Mouse (Mus musculus) liver, embryonic 16.5 days (tissue): ENCODE results near the gene Ap2a1. TPM values are rescaled to one million over a fixed set of nuclear protein-coding genes. Genes with fewer than 3 reads are reported as not detected.

Experiments
- ATAC-seq: fragments of 200-750 bp; cut with Nextera tagmentation; 2 replicates; pipeline ENCODE4 v1.8.0; 2017; ENCODE audit warnings: low read depth, mild to moderate bottlenecking, moderate number of reproducible peaks, moderate library complexity
- H3K27ac ChIP-seq: fragments of 300-500 bp; sonication (generic); 2 replicates; pipeline ENCODE4 v1.5.1; 2014; ENCODE audit warnings: mild to moderate bottlenecking, low read length
- H3K27me3 ChIP-seq: fragments of 300-500 bp; sonication (generic); 2 replicates; pipeline ENCODE4 v1.6.1; 2014; ENCODE audit warnings: low read depth, low read length, mixed read lengths; ENCODE audit not compliant: control insufficient read depth, insufficient read depth
- H3K36me3 ChIP-seq: fragments of 300-500 bp; sonication (generic); 2 replicates; pipeline ENCODE4 v1.6.1; 2014; ENCODE audit warnings: mild to moderate bottlenecking; ENCODE audit not compliant: control insufficient read depth, insufficient read depth
- H3K4me1 ChIP-seq: fragments of 300-500 bp; sonication (generic); 2 replicates; pipeline ENCODE4 v1.6.1; 2014; ENCODE audit warnings: low read depth, low read length, mixed read lengths; ENCODE audit not compliant: control insufficient read depth
- H3K4me2 ChIP-seq: fragments of 300-500 bp; sonication (generic); 2 replicates; pipeline ENCODE4 v1.6.1; 2014; ENCODE audit warnings: low read depth, low read length, mixed read lengths
- H3K4me3 ChIP-seq: fragments of 300-500 bp; sonication (generic); 2 replicates; pipeline ENCODE4 v1.5.1; 2014; ENCODE audit warnings: low read depth, mild to moderate bottlenecking, low read length
- H3K9ac ChIP-seq: fragments of 300-500 bp; sonication (generic); 2 replicates; pipeline ENCODE4 v1.6.1; 2014; ENCODE audit warnings: low read depth, low read length
- H3K9me3 ChIP-seq: fragments of 300-500 bp; sonication (generic); replicated peaks from 2 replicates; pipeline ENCODE4 v1.6.1; 2016; ENCODE audit warnings: low read length; ENCODE audit not compliant: control insufficient read depth
- WGBS: fragments of 180-500 bp; shearing (Covaris S2); extraction: QIAGEN DNeasy Blood & Tissue Kit; methylation state at CpG from one replicate; pipeline ENCODE4 v1.1.7; 2014; ENCODE audit not compliant: insufficient replicate concordance; 5-methylcytosine and 5-hydroxymethylcytosine counted together
- polyA plus RNA-seq: library from polyadenylated mRNA; unstranded; fragments of >200 nt; fragmentation: Nextera tagmentation; extraction: Ambion mirVana; gene quantifications from 2 replicates; pipeline ENCODE4 v1.2.1, GENCODE M21; 2015

The Ap2a1 gene
- polyA plus RNA-seq, 1 experiment from 2014 or later = 63.7 TPM

- no peak overlapping the region for H3K4me2 ChIP-seq
- H3K9me3 ChIP-seq = no peaks in the 10 kb centered on the region
- H3K4me3 ChIP-seq = no peak overlapping the region
- H3K27me3 ChIP-seq = no peaks in the 10 kb centered on the region
- 55% methylated on average over 7 of the region's 7 CpGs for WGBS
- H3K36me3 ChIP-seq = no peaks in the 10 kb centered on the region
- H3K4me1 ChIP-seq = peaks cover 8% of the 10 kb centered on the region
- ATAC-seq = no peak
- H3K9ac ChIP-seq = no peak overlapping the region
- no peak overlapping the region for H3K27ac ChIP-seq
These were observed 36.7 kb upstream of the Ap2a1 start for GRCm38 (mm10) chr7:44965975-44966374.

GRCm38 (mm10) chr7:44964990-44965389 is 35.7 kb upstream of the Ap2a1 start:
- no peaks in the 10 kb centered on the region for H3K36me3 ChIP-seq
- H3K4me1 ChIP-seq = no peaks in the 10 kb centered on the region; the same call in 1 of the 2 replicates
- H3K4me2 ChIP-seq = no peak overlapping the region
- H3K27ac ChIP-seq = no peak overlapping the region
- 79% methylated on average over 13 of the region's 13 CpGs for WGBS
- no peak overlapping the region for H3K9ac ChIP-seq
- H3K4me3 ChIP-seq = no peak overlapping the region
- no peaks in the 10 kb centered on the region for H3K9me3 ChIP-seq
- ATAC-seq = no peak
- no peaks in the 10 kb centered on the region for H3K27me3 ChIP-seq

- Histone ChIP-seq H3K27me3 (peaks cover 2% of the 10 kb centered on the region; the same call in 1 of the 2 replicates), H3K9ac (no peak overlapping the region), H3K4me1 (no peaks in the 10 kb centered on the region; the same call in 1 of the 2 replicates), H3K27ac (no peak overlapping the region), H3K4me3 (no peak overlapping the region), H3K9me3 (no peaks in the 10 kb centered on the region), H3K36me3 (no peaks in the 10 kb centered on the region), H3K4me2 (no peak overlapping the region)
- no peak for ATAC-seq
- 52% methylated on average over 5 of the region's 5 CpGs for WGBS
These were observed 33.5 kb upstream of the Ap2a1 start for GRCm38 (mm10) chr7:44962831-44963230.

GRCm38 (mm10) chr7:44962337-44962736 is 33.0 kb upstream of the Ap2a1 start:
- no peak overlapping the region for H3K4me3 ChIP-seq
- peaks cover 2% of the 10 kb centered on the region; the same call in 1 of the 2 replicates for H3K27me3 ChIP-seq
- H3K36me3 ChIP-seq = no peaks in the 10 kb centered on the region
- 46% methylated on average over 8 of the region's 8 CpGs for WGBS
- H3K4me2 ChIP-seq = no peak overlapping the region
- H3K9me3 ChIP-seq = no peaks in the 10 kb centered on the region
- no peak overlapping the region for H3K27ac ChIP-seq
- no peak overlapping the region for H3K9ac ChIP-seq
- H3K4me1 ChIP-seq = no peaks in the 10 kb centered on the region; the same call in 1 of the 2 replicates
- no peak for ATAC-seq

- WGBS = 79% methylated on average over 13 of the region's 13 CpGs
- no peak for ATAC-seq
- no peak overlapping the region for H3K4me3 ChIP-seq
- peaks cover 2% of the 10 kb centered on the region; the same call in 1 of the 2 replicates for H3K27me3 ChIP-seq
- H3K4me1 ChIP-seq = no peaks in the 10 kb centered on the region; the same call in 1 of the 2 replicates
- H3K4me2 ChIP-seq = no peak overlapping the region
- no peak overlapping the region for H3K9ac ChIP-seq
- H3K9me3 ChIP-seq = no peaks in the 10 kb centered on the region
- no peaks in the 10 kb centered on the region for H3K36me3 ChIP-seq
- H3K27ac ChIP-seq = no peak overlapping the region
These were observed 31.2 kb upstream of the Ap2a1 start for GRCm38 (mm10) chr7:44960512-44960910.

- ATAC-seq = no peak
- Histone ChIP-seq H3K36me3 (no peaks in the 10 kb centered on the region), H3K27me3 (peaks cover 2% of the 10 kb centered on the region; the same call in 1 of the 2 replicates), H3K9me3 (no peaks in the 10 kb centered on the region), H3K4me1 (no peaks in the 10 kb centered on the region; the same call in 1 of the 2 replicates), H3K4me3 (no peak overlapping the region), H3K27ac (no peak overlapping the region), H3K9ac (no peak overlapping the region), H3K4me2 (no peak overlapping the region)
- WGBS = 58% methylated on average over 10 of the region's 10 CpGs
These were observed 30.7 kb upstream of the Ap2a1 start for GRCm38 (mm10) chr7:44959874-44960511.

GRCm38 (mm10) chr7:44959281-44959680 is 30.0 kb upstream of the Ap2a1 start:
- no peak for ATAC-seq
- H3K4me3 ChIP-seq = no peak overlapping the region
- H3K36me3 ChIP-seq = no peaks in the 10 kb centered on the region
- no peak overlapping the region for H3K9ac ChIP-seq
- peaks cover 2% of the 10 kb centered on the region; the same call in 1 of the 2 replicates for H3K27me3 ChIP-seq
- no peak overlapping the region for H3K4me2 ChIP-seq
- H3K9me3 ChIP-seq = no peaks in the 10 kb centered on the region
- WGBS = 60% methylated on average over 8 of the region's 8 CpGs
- H3K4me1 ChIP-seq = no peaks in the 10 kb centered on the region; the same call in 1 of the 2 replicates
- H3K27ac ChIP-seq = no peak overlapping the region

GRCm38 (mm10) chr7:44958208-44958607 is 28.9 kb upstream of the Ap2a1 start:
- Histone ChIP-seq H3K9me3 (no peaks in the 10 kb centered on the region), H3K27ac (no peak overlapping the region), H3K4me3 (no peak overlapping the region), H3K4me1 (peaks cover under 1% of the 10 kb centered on the region), H3K4me2 (no peak overlapping the region), H3K36me3 (no peaks in the 10 kb centered on the region), H3K27me3 (peaks cover 2% of the 10 kb centered on the region; the same call in 1 of the 2 replicates), H3K9ac (no peak overlapping the region)
- 27% methylated on average over 7 of the region's 7 CpGs for WGBS
- peak; percentile 20; the same call in 1 of the 2 replicates for ATAC-seq

- ATAC-seq = no peak
- no peak overlapping the region for H3K9ac ChIP-seq
These were observed 28.0 kb upstream of the Ap2a1 start for GRCm38 (mm10) chr7:44957183-44957835.

More at GRCm38 (mm10) chr7:44957183-44957835, 28.0 kb upstream of the Ap2a1 start:
- no peaks in the 10 kb centered on the region for H3K36me3 ChIP-seq
- H3K27ac ChIP-seq = no peak overlapping the region
- H3K27me3 ChIP-seq = peaks cover 2% of the 10 kb centered on the region; the same call in 1 of the 2 replicates
- no peaks in the 10 kb centered on the region for H3K9me3 ChIP-seq
- no peak overlapping the region for H3K4me2 ChIP-seq
- H3K4me1 ChIP-seq = peaks cover 9% of the 10 kb centered on the region
- no peak overlapping the region for H3K4me3 ChIP-seq
- WGBS = 71% methylated on average over 20 of the region's 20 CpGs
